Mouse (Mus musculus) urinary bladder, postnatal 10 days (tissue): ENCODE data around the gene Bloc1s3.

ENCODE experiments used
- DNase-seq: peaks from one replicate; pipeline ENCODE4 v3.0.0; 2022; ENCODE audit warnings: low spot score

The Bloc1s3 gene

GRCm38 (mm10) chr7:19477624-19478384 is 30.4 kb downstream of the Bloc1s3 start:
- DNase-seq, result no peak

- DNase-seq, result no peak
These were observed 31.1 kb downstream of the Bloc1s3 start for GRCm38 (mm10) chr7:19477084-19477483.

GRCm38 (mm10) chr7:19473875-19474443 is 34.2 kb downstream of the Bloc1s3 start:
- no peak for DNase-seq

GRCm38 (mm10) chr7:19472403-19472802 is 35.8 kb downstream of the Bloc1s3 start:
- DNase-seq, result no peak

- DNase-seq, result no peak
These were observed 37.9 kb downstream of the Bloc1s3 start for GRCm38 (mm10) chr7:19470308-19470707.

- DNase-seq, result no peak
These were observed 38.8 kb downstream of the Bloc1s3 start for GRCm38 (mm10) chr7:19469404-19469803.

GRCm38 (mm10) chr7:19468279-19468678 is 39.9 kb downstream of the Bloc1s3 start:
- DNase-seq, result no peak

GRCm38 (mm10) chr7:19467638-19468037 is 40.5 kb downstream of the Bloc1s3 start:
- no peak for DNase-seq

GRCm38 (mm10) chr7:19466602-19467145 is 41.5 kb downstream of the Bloc1s3 start:
- no peak for DNase-seq

- no peak for DNase-seq
These were observed 43.5 kb downstream of the Bloc1s3 start for GRCm38 (mm10) chr7:19464367-19465307.

- no peak for DNase-seq
These were observed 45.2 kb downstream of the Bloc1s3 start, which contains the start of gene Exoc3l2 for GRCm38 (mm10) chr7:19462884-19463381. TSS of gene Exoc3l2 (plus strand) at chr7:19463331.

- no peak for DNase-seq
These were observed 45.7 kb downstream of the Bloc1s3 start for GRCm38 (mm10) chr7:19462443-19462842.

- no peak for DNase-seq
These were observed 46.7 kb downstream of the Bloc1s3 start for GRCm38 (mm10) chr7:19461488-19461887.

- DNase-seq, result no peak
These were observed 47.7 kb downstream of the Bloc1s3 start for GRCm38 (mm10) chr7:19460500-19460899.

- DNase-seq, result no peak
These were observed 48.9 kb downstream of the Bloc1s3 start for GRCm38 (mm10) chr7:19459144-19459870.

- DNase-seq, result peak; percentile 42
These were observed 49.5 kb downstream of the Bloc1s3 start, which contains the start of gene Mark4 for GRCm38 (mm10) chr7:19458591-19459111. TSS of gene Mark4 (minus strand) at chr7:19458821.

GRCm38 (mm10) chr7:19458072-19458486 is 50.1 kb downstream of the Bloc1s3 start:
- DNase-seq, result no peak

GRCm38 (mm10) chr7:19457414-19458071 is 50.6 kb downstream of the Bloc1s3 start:
- DNase-seq, result no peak

GRCm38 (mm10) chr7:19456628-19457027 is 51.5 kb downstream of the Bloc1s3 start:
- DNase-seq, result no peak

GRCm38 (mm10) chr7:19455819-19456495 is 52.2 kb downstream of the Bloc1s3 start:
- no peak for DNase-seq
